Comparison of ENCODE assay signal across 7 mouse cellular contexts in the genomic region with DNA sequence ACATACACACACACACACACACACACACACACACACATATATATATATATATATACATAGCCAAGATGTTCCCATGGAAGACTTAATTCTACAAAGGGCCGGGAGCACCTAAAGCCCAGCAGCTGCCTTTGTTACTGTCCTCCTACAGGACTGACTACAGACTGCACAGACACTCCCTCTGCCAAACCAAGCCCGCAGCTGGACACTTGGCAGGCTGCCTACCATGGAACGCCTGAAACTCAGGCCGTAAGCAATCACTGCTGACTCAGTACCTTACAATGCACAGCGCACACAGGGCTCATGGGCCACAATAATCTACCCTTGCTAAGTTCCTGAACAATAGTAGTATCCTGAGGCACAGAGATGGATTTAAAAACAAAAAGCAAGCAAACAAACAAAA.
DNase-seq lines count a peak whose midpoint lies in the region; ATAC-seq lines count a peak whose summit lies in the region.

No protein-coding gene starts in this region.

- WGBS in neural tube, embryonic 15.5 days, result 16% methylated on average over 5 of the region's 5 CpGs

- H3K9ac ChIP-seq in neural tube, embryonic 15.5 days (replicated peaks), result no peak overlapping the region

- peaks cover 7% of the 10 kb centered on the region for H3K4me1 ChIP-seq in neural tube, embryonic 15.5 days

- intact Hi-C loops in left cerebral cortex, postnatal 36 days (cut with DNase I), result loop anchor here (10.0 kb wide), 1 partner anchor 117 kb away; no protein-coding TSS in a partner anchor

- H3K4me2 ChIP-seq in neural tube, embryonic 15.5 days, result no peak overlapping the region

- peak; percentile 73 for ATAC-seq in neural tube, embryonic 15.5 days (ENCODE audit: low FRiP score)

- H3K36me3 ChIP-seq in neural tube, embryonic 15.5 days, result no peaks in the 10 kb centered on the region

- peak; percentile 88 for DNase-seq in adrenal gland, adult 2 months
- DNase-seq in cerebellum, postnatal 25 days, result peak; percentile 91 to 95
- peak; percentile 87 for DNase-seq in heart, adult 8-10 months (ENCODE audit: low spot score)
- DNase-seq in kidney, adult 8-10 months, result peak; percentile 50 to 72
- DNase-seq in left cerebral cortex, postnatal 36 days (ENCODE audit: low spot score in 2 of 2), result peak; percentile 34 to 58
- DNase-seq in urinary bladder, postnatal 36 days (ENCODE audit: low spot score in 2 of 2), result peak; percentile 72 to 84

- no peaks in the 10 kb centered on the region for H3K9me3 ChIP-seq in neural tube, embryonic 15.5 days (replicated peaks)

- no peak overlapping the region for H3K27ac ChIP-seq in neural tube, embryonic 15.5 days (replicated peaks)

- H3K4me3 ChIP-seq in neural tube, embryonic 15.5 days (replicated peaks), result no peak overlapping the region

- no peaks in the 10 kb centered on the region for H3K27me3 ChIP-seq in neural tube, embryonic 15.5 days (replicated peaks)
